Mouse (Mus musculus) limb, embryonic 14.5 days (tissue): ENCODE results near the gene Tcf7l2. TPM values are rescaled to one million over a fixed set of nuclear protein-coding genes. Genes with fewer than 3 reads are reported as not detected.

ENCODE experiments used
- ATAC-seq: fragments of 200-750 bp; cut with Nextera tagmentation; 2 replicates; pipeline ENCODE4 v1.8.0; 2017; ENCODE audit warnings: low read depth, moderate number of reproducible peaks, moderate TSS enrichment; ENCODE audit not compliant: low FRiP score
- DNase-seq: peaks from one replicate; pipeline ENCODE4 v3.0.0-alpha.2; 2015; ENCODE audit warnings: low spot score
- H3K27ac ChIP-seq: fragments of 300-500 bp; sonication (generic); replicated peaks from 2 replicates; pipeline ENCODE4 v1.5.1; 2014; ENCODE audit warnings: low read depth, mild to moderate bottlenecking, low read length, moderate library complexity, mixed read lengths
- H3K27me3 ChIP-seq: fragments of 300-500 bp; sonication (generic); 2 replicates; pipeline ENCODE4 v1.6.1; 2014; ENCODE audit warnings: low read length, mixed read lengths; ENCODE audit not compliant: control insufficient read depth, insufficient read depth
- H3K36me3 ChIP-seq: fragments of 300-500 bp; sonication (generic); 2 replicates; pipeline ENCODE4 v1.6.1; 2014; ENCODE audit warnings: mild to moderate bottlenecking, low read length, moderate library complexity, mixed read lengths; ENCODE audit not compliant: control insufficient read depth, insufficient read depth
- H3K4me1 ChIP-seq: fragments of 300-500 bp; sonication (generic); 2 replicates; pipeline ENCODE4 v1.6.1; 2014; ENCODE audit warnings: antibody characterized with exemption, low read length, mixed read lengths; ENCODE audit not compliant: control insufficient read depth, insufficient read depth
- H3K4me2 ChIP-seq: fragments of 300-500 bp; sonication (generic); replicated peaks from 2 replicates; pipeline ENCODE4 v1.6.1; 2014; ENCODE audit warnings: low read depth, mild to moderate bottlenecking, low read length, moderate library complexity; ENCODE audit not compliant: severe bottlenecking
- H3K4me3 ChIP-seq: fragments of 300-500 bp; sonication (generic); replicated peaks from 2 replicates; pipeline ENCODE4 v1.5.1; 2014; ENCODE audit warnings: low read length
- H3K9ac ChIP-seq: fragments of 300-500 bp; sonication (generic); 2 replicates; pipeline ENCODE4 v1.6.1; 2014; ENCODE audit warnings: mild to moderate bottlenecking, low read depth, low read length, moderate library complexity; ENCODE audit not compliant: severe bottlenecking
- H3K9me3 ChIP-seq: fragments of 300-500 bp; sonication (generic); 2 replicates; pipeline ENCODE4 v1.6.1; 2016; ENCODE audit warnings: low read length; ENCODE audit not compliant: control insufficient read depth
- POLR2A ChIP-seq: fragments of 200-500 bp; IDR thresholded peaks from 2 replicates; pipeline ENCODE4 v1.8.0; 2012; ENCODE audit warnings: inconsistent platforms, mild to moderate bottlenecking, moderate library complexity, borderline replicate concordance; ENCODE audit not compliant: insufficient read depth, insufficient read length; ENCODE audit errors: extremely low read depth
- WGBS: fragments of 180-500 bp; shearing (Covaris S2); extraction: QIAGEN DNeasy Blood & Tissue Kit; methylation state at CpG from one replicate; pipeline ENCODE4 v1.1.7; 2014; 5-methylcytosine and 5-hydroxymethylcytosine counted together
- polyA plus RNA-seq, 2 experiments: library from polyadenylated mRNA; depleted of rRNA in 1 of 2; stranded (reverse) in 1 of 2; unstranded in 1 of 2; fragments of >200 nt; fragmentation: Nextera tagmentation in 1 of 2; extraction: Ambion mirVana in 1 of 2; gene quantifications; 2 replicates each; pipeline versions ENCODE4 v1.2.1 to v1.2.3; 2012 to 2014

Gene Tcf7l2
- polyA plus RNA-seq, 2 experiments = 51.6 to 134 TPM

- no peak overlapping the region for H3K27ac ChIP-seq
- no peak overlapping the region for H3K9ac ChIP-seq
- no peaks in the 10 kb centered on the region for H3K9me3 ChIP-seq
- peaks cover 15% of the 10 kb centered on the region for H3K36me3 ChIP-seq
- 77% methylated on average over 3 of the region's 3 CpGs for WGBS
- peaks cover 16% of the 10 kb centered on the region for H3K4me1 ChIP-seq
- H3K27me3 ChIP-seq = no peaks in the 10 kb centered on the region
- ATAC-seq = no peak
- no peak overlapping the region for H3K4me2 ChIP-seq
- no peak for DNase-seq
- TF ChIP-seq POLR2A = no peak
- H3K4me3 ChIP-seq = no peak overlapping the region
Observed at GRCm38 (mm10) chr19:55862559-55862958, 120.9 kb downstream of the Tcf7l2 start.

GRCm38 (mm10) chr19:55865049-55865448, 123.4 kb downstream of the Tcf7l2 start:
- TF ChIP-seq POLR2A = no peak
- peaks cover 15% of the 10 kb centered on the region for H3K36me3 ChIP-seq
- H3K27ac ChIP-seq = no peak overlapping the region
- ATAC-seq = no peak
- no peak for DNase-seq
- H3K4me3 ChIP-seq = no peak overlapping the region
- H3K27me3 ChIP-seq = no peaks in the 10 kb centered on the region
- no peak overlapping the region for H3K4me2 ChIP-seq
- no peak overlapping the region for H3K9ac ChIP-seq
- peaks cover 18% of the 10 kb centered on the region for H3K4me1 ChIP-seq
- WGBS = 95% methylated on average over 2 of the region's 2 CpGs
- no peaks in the 10 kb centered on the region for H3K9me3 ChIP-seq

GRCm38 (mm10) chr19:55865774-55866578, 124.4 kb downstream of the Tcf7l2 start:
- no peak for ATAC-seq
- Histone ChIP-seq H3K4me2 (no peak overlapping the region), H3K36me3 (peaks cover 15% of the 10 kb centered on the region), H3K4me3 (no peak overlapping the region), H3K27me3 (no peaks in the 10 kb centered on the region), H3K27ac (no peak overlapping the region), H3K9ac (no peak overlapping the region), H3K4me1 (peaks cover 27% of the 10 kb centered on the region), H3K9me3 (no peaks in the 10 kb centered on the region)
- 81% methylated on average over 13 of the region's 13 CpGs for WGBS
- no peak for TF ChIP-seq POLR2A
- no peak for DNase-seq

- Histone ChIP-seq H3K4me2 (no peak overlapping the region), H3K9me3 (no peaks in the 10 kb centered on the region), H3K9ac (no peak overlapping the region), H3K27ac (no peak overlapping the region), H3K4me1 (peaks cover 36% of the 10 kb centered on the region), H3K27me3 (no peaks in the 10 kb centered on the region), H3K36me3 (peaks cover 15% of the 10 kb centered on the region), H3K4me3 (no peak overlapping the region)
- WGBS = 73% methylated on average over 6 of the region's 6 CpGs
- no peak for ATAC-seq
- DNase-seq = no peak
- no peak for TF ChIP-seq POLR2A
Observed at GRCm38 (mm10) chr19:55867255-55867654, 125.6 kb downstream of the Tcf7l2 start.

- WGBS = 53% methylated on average over 3 of the region's 3 CpGs
- TF ChIP-seq POLR2A = no peak
- H3K4me2 ChIP-seq = no peak overlapping the region
- H3K4me3 ChIP-seq = no peak overlapping the region
- ATAC-seq (no peak), DNase-seq (no peak)
- no peaks in the 10 kb centered on the region for H3K9me3 ChIP-seq
- no peaks in the 10 kb centered on the region for H3K27me3 ChIP-seq
- H3K36me3 ChIP-seq = peaks cover 15% of the 10 kb centered on the region
- peaks cover 38% of the 10 kb centered on the region for H3K4me1 ChIP-seq
- H3K27ac ChIP-seq = no peak overlapping the region
- H3K9ac ChIP-seq = no peak overlapping the region
Observed at GRCm38 (mm10) chr19:55867905-55868304, 126.3 kb downstream of the Tcf7l2 start.
